Mouse (Mus musculus) CH12.LX (cell line): ENCODE measurements around the gene Gm17455.

ENCODE experiments used
- CTCF ChIP-seq, 2 experiments: IDR thresholded peaks in 1 of 2; conservative IDR thresholded peaks in 1 of 2; 2 replicates each; pipeline ENCODE4 v1.5.1; 2011 to 2012; ENCODE audit warnings: low read depth in 2 of 2, low read length in 2 of 2, improper control_type of control experiment in 1 of 2, inconsistent platforms in 1 of 2, mild to moderate bottlenecking in 1 of 2, moderate library complexity in 1 of 2
- E2F4 ChIP-seq: IDR thresholded peaks from 2 replicates; pipeline ENCODE4 v1.6.1; 2011; ENCODE audit warnings: low read depth, low read length, improper control_type of control experiment; ENCODE audit not compliant: insufficient replicate concordance
- EP300 ChIP-seq: IDR thresholded peaks from 2 replicates; pipeline ENCODE4 v1.6.1; 2011; ENCODE audit warnings: low read length, improper control_type of control experiment
- HCFC1 ChIP-seq: IDR thresholded peaks from 2 replicates; pipeline ENCODE4 v1.6.1; 2012; ENCODE audit warnings: low read depth, mild to moderate bottlenecking, inconsistent platforms, low read length, improper control_type of control experiment
- MAFK ChIP-seq: IDR thresholded peaks from 2 replicates; pipeline ENCODE4 v1.6.1; 2011; ENCODE audit warnings: low read length, improper control_type of control experiment; ENCODE audit not compliant: insufficient replicate concordance
- MEF2A ChIP-seq: IDR thresholded peaks from 2 replicates; pipeline ENCODE4 v1.6.1; 2014; ENCODE audit warnings: low read depth, mild to moderate bottlenecking, inconsistent platforms, low read length, improper control_type of control experiment, borderline replicate concordance
- NELFE ChIP-seq: IDR thresholded peaks from 2 replicates; pipeline ENCODE4 v1.6.1; 2011; ENCODE audit warnings: low read depth, low read length, improper control_type of control experiment
- POLR2A ChIP-seq: IDR thresholded peaks from 2 replicates; pipeline ENCODE4 v1.6.1; 2011; ENCODE audit warnings: low read depth, mild to moderate bottlenecking, improper control_type of control experiment, low read length
- POLR2AphosphoS2 ChIP-seq: IDR thresholded peaks from 2 replicates; pipeline ENCODE4 v1.6.1; 2011; ENCODE audit warnings: low read depth, low read length, improper control_type of control experiment
- SMC3 ChIP-seq: IDR thresholded peaks from 2 replicates; pipeline ENCODE4 v1.6.1; 2011; ENCODE audit warnings: low read depth, low read length, improper control_type of control experiment
- TCF12 ChIP-seq: IDR thresholded peaks from 2 replicates; pipeline ENCODE4 v1.6.1; 2014; ENCODE audit warnings: low read depth, mild to moderate bottlenecking, inconsistent platforms, low read length, improper control_type of control experiment
- ZC3H11A ChIP-seq: IDR thresholded peaks from 2 replicates; pipeline ENCODE4 v1.6.1; 2012; ENCODE audit warnings: low read depth, mild to moderate bottlenecking, inconsistent platforms, low read length, improper control_type of control experiment

DNA sequence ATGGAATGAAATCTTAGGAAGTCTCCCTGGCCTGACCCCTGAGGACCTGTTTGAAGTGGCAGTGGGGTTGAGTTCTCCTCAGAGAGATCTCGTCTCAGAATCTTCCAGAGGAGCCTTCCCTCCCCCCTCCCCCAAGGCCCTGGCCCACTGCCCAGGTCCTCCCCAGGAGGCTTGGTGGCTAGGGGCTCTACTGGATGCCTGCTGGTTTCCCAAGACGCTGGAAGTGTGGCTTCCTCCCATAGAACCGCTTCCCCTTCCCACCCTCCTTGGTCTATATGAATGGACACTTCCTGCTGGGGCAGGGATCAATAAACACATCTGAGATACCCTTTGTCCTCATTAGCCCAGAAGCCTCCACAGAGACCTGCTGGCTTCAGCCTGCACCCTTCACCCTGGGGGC, 48.3 kb upstream of the Gm17455 start:
- TF ChIP-seq HCFC1, result no peak
- no peak for TF ChIP-seq POLR2A
- no peak for TF ChIP-seq EP300
- no peak for TF ChIP-seq CTCF (conservative IDR thresholded peaks at IDR 0.05 in 1 of 2, IDR thresholded peaks at IDR 0.05 in 1 of 2; ENCODE audit: low read depth in 2 of 2, low read length in 2 of 2)
- no peak for TF ChIP-seq ZC3H11A
- no peak for TF ChIP-seq MAFK
- TF ChIP-seq SMC3, result no peak
- TF ChIP-seq TCF12, result no peak
- no peak for TF ChIP-seq E2F4
- TF ChIP-seq MEF2A, result no peak
- TF ChIP-seq NELFE, result no peak
- TF ChIP-seq POLR2AphosphoS2, result no peak
